Mouse (Mus musculus): Measurements from ENCODE around the gene Clec11a. TPM values are rescaled to one million over a fixed set of nuclear protein-coding genes. Genes with fewer than 3 reads are reported as not detected.

Clec11a gene
- polyA plus RNA-seq, 1 experiment from 2014 or later = 3.5 TPM

DNA sequence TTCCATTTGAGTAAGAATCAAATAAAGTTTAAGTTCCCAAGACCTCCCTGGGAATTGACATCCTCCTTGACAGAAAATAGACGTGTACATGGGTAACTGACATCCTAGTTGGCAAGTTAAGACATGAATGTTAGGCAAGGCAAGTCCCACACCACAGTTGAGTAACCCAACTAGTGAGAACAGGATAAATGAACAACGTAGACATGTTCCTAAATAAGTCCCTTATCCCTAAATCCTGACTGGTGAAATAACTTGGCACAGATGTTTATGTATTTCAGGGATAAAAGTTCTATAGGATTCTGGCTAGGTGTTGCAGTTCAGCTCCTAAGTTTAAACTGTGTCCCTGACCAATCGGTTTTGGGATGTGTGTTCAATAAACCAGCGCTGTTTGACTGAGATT is 15.7 kb downstream of the Clec11a start:
- Histone ChIP-seq H3K27me3 (replicated peaks; ENCODE audit: control insufficient read depth, insufficient read depth, low read length) (no peaks in the 10 kb centered on the region), H3K27ac (ENCODE audit: low read length) (no peak overlapping the region), H3K9ac (replicated peaks; ENCODE audit: low read depth, low read length) (no peak overlapping the region), H3K9me3 (ENCODE audit: control insufficient read depth, low read length) (no peaks in the 10 kb centered on the region), H3K4me1 (replicated peaks; ENCODE audit: control insufficient read depth, insufficient read depth, low read length) (no peaks in the 10 kb centered on the region), H3K4me3 (replicated peaks; ENCODE audit: low read length) (no peak overlapping the region), H3K4me2 (ENCODE audit: low read length) (no peak overlapping the region), H3K36me3 (ENCODE audit: control insufficient read depth, insufficient read depth) (no peaks in the 10 kb centered on the region)
- 79% methylated on average over 4 of the region's 4 CpGs for WGBS
- ATAC-seq = no peak

DNA sequence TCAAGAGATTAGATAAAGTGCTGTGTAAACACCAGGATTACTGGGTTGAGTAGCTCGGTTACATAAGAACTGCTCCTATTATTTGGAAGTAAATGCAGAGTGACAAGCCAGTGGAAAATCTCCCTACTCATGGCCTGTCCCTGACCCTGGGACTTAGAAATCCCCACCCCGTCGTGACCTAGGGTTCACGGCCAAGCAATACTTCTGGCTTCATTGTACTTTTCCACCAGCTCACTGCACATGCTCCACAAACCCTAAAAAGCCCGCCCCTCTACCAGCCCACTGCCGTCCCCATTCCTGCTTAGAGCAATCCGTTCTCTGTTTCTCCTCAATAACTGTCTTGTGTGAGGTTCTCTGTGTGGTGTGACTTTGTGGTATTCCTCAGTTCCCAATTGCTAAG is 18.9 kb downstream of the Clec11a start:
- no peak overlapping the region for H3K4me2 ChIP-seq (ENCODE audit: low read length)
- 71% methylated on average over 7 of the region's 7 CpGs for WGBS
- H3K4me1 ChIP-seq (replicated peaks; ENCODE audit: control insufficient read depth, insufficient read depth, low read length) = no peaks in the 10 kb centered on the region
- no peak overlapping the region for H3K27ac ChIP-seq (ENCODE audit: low read length)
- no peaks in the 10 kb centered on the region for H3K9me3 ChIP-seq (ENCODE audit: control insufficient read depth, low read length)
- H3K27me3 ChIP-seq (replicated peaks; ENCODE audit: control insufficient read depth, insufficient read depth, low read length) = no peaks in the 10 kb centered on the region
- H3K36me3 ChIP-seq (ENCODE audit: control insufficient read depth, insufficient read depth) = no peaks in the 10 kb centered on the region
- H3K9ac ChIP-seq (replicated peaks; ENCODE audit: low read depth, low read length) = no peak overlapping the region
- no peak overlapping the region for H3K4me3 ChIP-seq (replicated peaks; ENCODE audit: low read length)
- no peak for ATAC-seq

DNA sequence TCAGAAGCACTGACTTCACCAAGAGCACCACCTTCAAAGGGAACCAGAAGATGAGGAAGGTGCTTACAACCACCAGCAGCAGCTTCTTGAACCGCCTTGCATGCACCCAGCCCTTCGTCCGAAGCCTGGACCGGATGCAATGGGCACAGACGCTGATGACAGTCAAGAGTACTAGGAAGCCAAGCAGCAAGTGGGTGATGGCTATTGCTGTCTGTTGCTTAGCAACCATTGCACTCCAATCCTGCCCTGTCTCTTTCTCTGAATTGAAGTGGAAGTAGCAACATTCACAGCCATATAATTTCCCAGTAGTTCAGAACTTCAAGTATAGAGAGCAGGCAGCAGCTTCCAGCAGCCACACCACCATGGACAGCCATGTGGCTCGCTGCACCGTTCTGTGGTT is 25.1 kb downstream of the Clec11a start:
- Histone ChIP-seq H3K4me1 (replicated peaks; ENCODE audit: control insufficient read depth, insufficient read depth, low read length) (no peaks in the 10 kb centered on the region), H3K27ac (ENCODE audit: low read length) (no peak overlapping the region), H3K9ac (replicated peaks; ENCODE audit: low read depth, low read length) (no peak overlapping the region), H3K4me2 (ENCODE audit: low read length) (no peak overlapping the region), H3K27me3 (replicated peaks; ENCODE audit: control insufficient read depth, insufficient read depth, low read length) (no peaks in the 10 kb centered on the region), H3K36me3 (ENCODE audit: control insufficient read depth, insufficient read depth) (no peaks in the 10 kb centered on the region), H3K9me3 (ENCODE audit: control insufficient read depth, low read length) (no peaks in the 10 kb centered on the region), H3K4me3 (replicated peaks; ENCODE audit: low read length) (no peak overlapping the region)
- ATAC-seq = peak; percentile 57; the same call in 1 of the 2 replicates
- WGBS = 64% methylated on average over 7 of the region's 7 CpGs

DNA sequence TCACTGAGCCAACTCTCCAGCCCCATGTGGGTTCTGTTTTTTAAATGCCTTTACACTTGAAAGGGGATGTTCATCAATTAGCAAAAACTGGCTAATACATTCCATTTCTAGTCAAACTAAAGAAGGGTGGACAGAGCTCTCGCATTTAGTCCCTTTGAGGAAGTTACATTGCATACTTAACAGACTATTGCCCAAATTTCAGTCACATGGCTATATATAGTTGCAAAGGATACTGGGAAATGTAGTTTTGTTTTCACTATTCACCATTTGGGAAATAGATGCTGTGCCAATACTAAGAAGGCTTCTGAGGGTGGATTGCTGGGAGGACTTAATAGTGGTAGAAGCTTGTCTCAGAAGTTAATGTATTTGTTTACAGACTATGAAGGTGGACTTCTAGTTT is 25.7 kb downstream of the Clec11a start:
- Histone ChIP-seq H3K4me1 (replicated peaks; ENCODE audit: control insufficient read depth, insufficient read depth, low read length) (no peaks in the 10 kb centered on the region), H3K9ac (replicated peaks; ENCODE audit: low read depth, low read length) (no peak overlapping the region), H3K27ac (ENCODE audit: low read length) (no peak overlapping the region), H3K4me2 (ENCODE audit: low read length) (no peak overlapping the region), H3K27me3 (replicated peaks; ENCODE audit: control insufficient read depth, insufficient read depth, low read length) (no peaks in the 10 kb centered on the region), H3K36me3 (ENCODE audit: control insufficient read depth, insufficient read depth) (no peaks in the 10 kb centered on the region), H3K4me3 (replicated peaks; ENCODE audit: low read length) (no peak overlapping the region), H3K9me3 (ENCODE audit: control insufficient read depth, low read length) (no peaks in the 10 kb centered on the region)
- ATAC-seq = peak; percentile 45
- WGBS = 45% methylated on average over 1 of the region's 1 CpGs

DNA sequence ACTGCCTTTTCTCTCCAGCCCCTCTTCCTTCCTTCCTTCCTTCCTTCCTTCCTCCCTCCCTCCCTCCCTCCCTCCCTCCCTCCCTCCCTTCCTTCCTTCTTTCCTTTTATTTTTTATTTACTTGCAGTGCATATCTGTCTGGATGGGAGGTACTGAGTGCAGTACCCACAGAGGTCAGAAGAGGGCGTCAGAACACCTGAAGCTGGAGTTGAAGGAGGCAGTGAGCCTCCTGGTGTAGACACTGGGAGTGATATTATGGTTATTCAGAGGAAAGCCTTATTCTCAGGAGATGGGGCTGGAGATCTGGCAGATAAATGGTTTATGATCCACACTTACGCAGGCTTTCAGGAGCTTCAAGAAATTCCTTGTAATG is 29.5 kb downstream of the Clec11a start:
- Histone ChIP-seq H3K9me3 (ENCODE audit: control insufficient read depth, low read length) (no peaks in the 10 kb centered on the region), H3K4me1 (replicated peaks; ENCODE audit: control insufficient read depth, insufficient read depth, low read length) (no peaks in the 10 kb centered on the region), H3K9ac (replicated peaks; ENCODE audit: low read depth, low read length) (no peak overlapping the region), H3K4me3 (replicated peaks; ENCODE audit: low read length) (no peak overlapping the region), H3K36me3 (ENCODE audit: control insufficient read depth, insufficient read depth) (no peaks in the 10 kb centered on the region), H3K4me2 (ENCODE audit: low read length) (no peak overlapping the region), H3K27ac (ENCODE audit: low read length) (no peak overlapping the region), H3K27me3 (replicated peaks; ENCODE audit: control insufficient read depth, insufficient read depth, low read length) (no peaks in the 10 kb centered on the region; the same call in 1 of the 2 replicates)
- WGBS = 46% methylated on average over 2 of the region's 2 CpGs
- ATAC-seq = no peak

DNA sequence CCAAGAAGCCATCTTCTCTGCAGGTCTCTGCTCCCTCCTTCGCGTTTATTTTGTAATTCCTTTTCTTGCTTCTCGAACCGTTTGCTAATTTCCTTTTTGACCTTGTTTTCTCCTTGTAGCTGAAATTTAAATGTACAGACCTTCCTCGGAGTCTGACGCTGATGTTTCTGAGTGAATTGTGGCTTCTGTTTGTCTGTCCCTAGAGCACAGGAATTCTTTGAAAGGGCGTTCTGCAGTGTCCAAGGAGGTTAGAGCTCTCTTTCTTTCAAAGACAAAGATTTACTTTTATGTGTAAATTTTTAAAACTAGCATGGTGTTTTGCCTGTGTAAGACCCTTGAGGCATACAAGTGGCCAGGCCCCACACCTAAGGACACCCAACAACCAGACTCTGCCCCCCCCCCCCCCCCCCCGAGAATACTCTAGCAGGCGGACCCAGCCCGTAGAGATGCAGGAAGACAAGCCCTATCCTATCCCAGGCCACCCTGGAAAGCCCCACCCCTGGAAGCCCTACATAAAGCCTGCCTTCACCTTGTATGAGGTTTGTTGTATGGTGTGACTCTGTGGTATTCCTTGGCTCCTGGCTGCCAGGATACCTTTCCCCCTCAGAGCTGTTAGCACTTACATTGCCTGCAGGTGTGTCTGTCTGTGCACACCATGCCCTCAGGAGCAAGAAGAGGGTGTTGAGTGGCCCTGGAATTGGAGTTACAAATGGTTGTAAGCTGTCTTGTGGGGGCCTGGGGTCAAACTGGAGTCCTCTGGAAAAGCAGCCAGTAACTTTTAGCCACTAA is 30.0 kb downstream of the Clec11a start:
- Histone ChIP-seq H3K4me1 (replicated peaks; ENCODE audit: control insufficient read depth, insufficient read depth, low read length) (no peaks in the 10 kb centered on the region), H3K27ac (ENCODE audit: low read length) (no peak overlapping the region), H3K4me2 (ENCODE audit: low read length) (no peak overlapping the region), H3K27me3 (replicated peaks; ENCODE audit: control insufficient read depth, insufficient read depth, low read length) (no peaks in the 10 kb centered on the region; the same call in 1 of the 2 replicates), H3K9me3 (ENCODE audit: control insufficient read depth, low read length) (no peaks in the 10 kb centered on the region), H3K36me3 (ENCODE audit: control insufficient read depth, insufficient read depth) (no peaks in the 10 kb centered on the region), H3K4me3 (replicated peaks; ENCODE audit: low read length) (no peak overlapping the region), H3K9ac (replicated peaks; ENCODE audit: low read depth, low read length) (no peak overlapping the region)
- WGBS = 71% methylated on average over 9 of the region's 10 CpGs
- no peak for ATAC-seq

DNA sequence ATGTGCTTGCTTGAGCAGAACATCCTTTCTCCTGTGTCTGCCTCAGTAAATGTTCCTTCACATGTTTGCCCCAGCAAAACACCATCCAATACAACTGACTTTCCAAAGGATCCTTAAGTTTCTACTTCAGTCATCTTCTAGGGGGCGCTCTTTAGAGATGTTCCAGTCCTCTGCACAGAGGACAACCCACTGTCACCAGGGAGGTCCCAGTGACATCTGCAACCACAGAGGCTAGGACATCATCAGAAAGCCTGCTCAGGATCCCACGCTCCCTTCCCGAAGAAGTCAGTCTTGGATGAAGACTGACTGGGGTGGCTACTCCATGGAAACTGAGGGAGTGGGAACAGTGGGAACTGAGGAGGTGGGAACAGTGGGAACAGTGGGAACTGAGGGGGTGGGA is 31.2 kb downstream of the Clec11a start:
- H3K9me3 ChIP-seq (ENCODE audit: control insufficient read depth, low read length) = no peaks in the 10 kb centered on the region
- H3K27me3 ChIP-seq (replicated peaks; ENCODE audit: control insufficient read depth, insufficient read depth, low read length) = no peaks in the 10 kb centered on the region; the same call in 1 of the 2 replicates
- H3K4me3 ChIP-seq (replicated peaks; ENCODE audit: low read length) = no peak overlapping the region
- H3K27ac ChIP-seq (ENCODE audit: low read length) = no peak overlapping the region
- no peak overlapping the region for H3K4me2 ChIP-seq (ENCODE audit: low read length)
- 80% methylated on average over 3 of the region's 3 CpGs for WGBS
- H3K9ac ChIP-seq (replicated peaks; ENCODE audit: low read depth, low read length) = no peak overlapping the region
- no peaks in the 10 kb centered on the region for H3K4me1 ChIP-seq (replicated peaks; ENCODE audit: control insufficient read depth, insufficient read depth, low read length)
- ATAC-seq = no peak
- no peaks in the 10 kb centered on the region for H3K36me3 ChIP-seq (ENCODE audit: control insufficient read depth, insufficient read depth)

DNA sequence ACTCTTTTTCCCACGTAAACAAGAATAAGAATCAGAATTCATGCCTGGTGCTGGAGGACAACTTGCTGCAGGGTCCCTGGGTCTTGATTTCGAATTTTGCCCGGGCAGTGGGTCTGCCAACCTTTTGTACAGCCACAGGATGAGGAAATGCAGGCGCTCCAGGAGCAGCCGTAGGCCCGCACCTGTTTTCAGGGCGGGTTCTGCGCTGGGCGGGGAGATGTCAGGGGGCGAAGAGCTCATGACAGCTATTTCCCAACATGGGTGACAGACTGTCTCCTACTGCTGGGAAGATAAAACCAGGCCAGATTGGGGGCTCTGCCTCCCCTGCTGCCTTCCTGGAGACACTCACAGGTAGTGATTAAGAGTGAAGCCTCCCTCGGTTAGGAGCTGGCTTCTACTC is 32.6 kb downstream of the Clec11a start:
- H3K4me1 ChIP-seq (replicated peaks; ENCODE audit: control insufficient read depth, insufficient read depth, low read length) = no peaks in the 10 kb centered on the region
- 46% methylated on average over 11 of the region's 11 CpGs for WGBS
- no peak for ATAC-seq

DNA sequence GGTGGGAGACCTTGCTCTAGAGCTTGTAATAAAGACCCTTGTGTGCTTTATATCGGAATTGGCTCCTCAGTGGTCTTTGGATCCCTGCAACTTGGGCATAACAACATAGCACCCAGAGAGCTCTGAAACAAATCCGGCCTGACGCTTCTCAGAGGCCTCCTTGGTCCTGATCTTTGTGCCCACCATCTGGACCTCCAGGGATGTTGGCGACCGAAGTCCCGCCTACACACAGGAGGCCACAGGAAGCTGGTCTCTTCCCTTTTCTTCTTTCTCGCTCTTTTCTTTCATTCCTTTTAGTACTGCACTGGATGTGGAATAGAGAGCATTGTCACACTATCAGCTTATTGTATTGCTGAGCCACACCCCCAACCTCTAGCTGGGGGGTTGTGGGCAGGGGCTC is 33.3 kb downstream of the Clec11a start:
- ATAC-seq = no peak
- no peaks in the 10 kb centered on the region; the same call in 1 of the 2 replicates for H3K27me3 ChIP-seq (replicated peaks; ENCODE audit: control insufficient read depth, insufficient read depth, low read length)
- no peak overlapping the region for H3K9ac ChIP-seq (replicated peaks; ENCODE audit: low read depth, low read length)
- 60% methylated on average over 7 of the region's 7 CpGs for WGBS
- H3K9me3 ChIP-seq (ENCODE audit: control insufficient read depth, low read length) = no peaks in the 10 kb centered on the region
- H3K4me2 ChIP-seq (ENCODE audit: low read length) = no peak overlapping the region
- H3K4me1 ChIP-seq (replicated peaks; ENCODE audit: control insufficient read depth, insufficient read depth, low read length) = no peaks in the 10 kb centered on the region
- no peak overlapping the region for H3K27ac ChIP-seq (ENCODE audit: low read length)
- H3K36me3 ChIP-seq (ENCODE audit: control insufficient read depth, insufficient read depth) = no peaks in the 10 kb centered on the region
- no peak overlapping the region for H3K4me3 ChIP-seq (replicated peaks; ENCODE audit: low read length)

More for the DNA sequence above, 32.6 kb downstream of the Clec11a start:
- Histone ChIP-seq H3K27ac (ENCODE audit: low read length) (no peak overlapping the region), H3K4me2 (ENCODE audit: low read length) (no peak overlapping the region), H3K36me3 (ENCODE audit: control insufficient read depth, insufficient read depth) (no peaks in the 10 kb centered on the region), H3K4me3 (replicated peaks; ENCODE audit: low read length) (no peak overlapping the region), H3K27me3 (replicated peaks; ENCODE audit: control insufficient read depth, insufficient read depth, low read length) (no peaks in the 10 kb centered on the region; the same call in 1 of the 2 replicates), H3K9me3 (ENCODE audit: control insufficient read depth, low read length) (no peaks in the 10 kb centered on the region), H3K9ac (replicated peaks; ENCODE audit: low read depth, low read length) (no peak overlapping the region)

All from forebrain, embryonic 16.5 days (tissue).